Mouse (Mus musculus) urinary bladder, postnatal 10 days (tissue): ENCODE results near the gene Itgb2.

Experiments
- DNase-seq: peaks from one replicate; pipeline ENCODE4 v3.0.0; 2022; ENCODE audit warnings: low spot score

The Itgb2 gene

DNA sequence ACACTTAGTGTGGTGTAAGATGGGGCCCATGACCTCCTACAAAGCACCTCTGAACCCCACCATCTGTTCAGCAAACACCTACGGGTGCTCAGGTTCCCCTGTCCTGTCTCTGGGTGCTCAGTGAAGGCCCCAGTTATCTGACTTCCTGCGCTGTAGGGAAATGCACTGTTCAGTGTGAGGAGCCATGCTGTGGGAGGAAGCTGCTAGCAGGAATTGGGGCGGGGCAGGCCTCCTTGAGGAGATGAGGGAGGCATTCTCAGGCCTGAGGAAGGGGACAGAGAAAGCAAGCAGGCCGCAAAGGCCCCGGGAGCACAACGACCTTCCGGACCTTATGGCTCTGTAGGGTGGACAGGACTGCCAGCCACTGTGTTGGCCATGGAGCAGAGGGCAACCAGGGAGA, 59.1 kb downstream of the Itgb2 start:
- no peak for DNase-seq

DNA sequence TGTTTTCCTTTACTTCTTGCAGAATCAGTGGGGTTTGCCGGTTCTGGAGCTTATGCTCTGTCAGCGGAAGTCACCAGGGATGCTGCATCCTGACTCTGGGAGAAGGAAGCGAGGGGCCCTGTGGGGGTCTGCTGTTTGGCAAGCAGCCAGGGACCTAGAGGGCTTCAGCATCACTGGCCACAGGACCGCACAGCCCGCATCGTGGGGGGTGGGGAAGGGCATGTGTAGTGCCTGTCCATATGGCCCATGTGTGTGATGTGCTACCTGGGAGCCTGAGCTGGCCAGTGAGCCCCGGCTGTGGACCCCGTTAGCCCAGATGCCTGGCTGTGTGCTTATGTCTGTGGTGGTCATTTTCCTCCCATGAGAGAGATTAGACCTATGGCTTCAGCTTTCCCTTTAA, 59.7 kb downstream of the Itgb2 start:
- no peak for DNase-seq

DNA sequence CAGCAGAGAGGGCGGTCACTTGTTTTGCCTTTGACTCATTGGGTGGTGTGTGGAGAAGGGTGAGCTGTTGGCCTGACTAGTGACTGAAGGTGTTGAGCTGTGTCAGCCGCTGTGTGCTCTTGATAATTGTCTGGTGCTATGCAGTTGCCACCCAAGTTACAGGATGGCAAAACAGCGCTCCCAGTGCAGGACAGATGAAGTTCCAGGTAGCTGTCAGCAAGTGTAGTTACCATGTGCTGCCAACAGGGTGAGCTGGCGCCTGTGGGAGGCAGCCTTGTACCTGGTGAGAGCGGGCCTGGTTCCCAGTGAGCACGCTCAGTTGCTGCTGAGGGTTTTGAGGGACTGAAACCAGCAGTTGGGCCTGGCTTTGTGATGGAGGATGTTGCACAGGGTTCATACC, 60.8 kb downstream of the Itgb2 start:
- DNase-seq, result no peak

DNA sequence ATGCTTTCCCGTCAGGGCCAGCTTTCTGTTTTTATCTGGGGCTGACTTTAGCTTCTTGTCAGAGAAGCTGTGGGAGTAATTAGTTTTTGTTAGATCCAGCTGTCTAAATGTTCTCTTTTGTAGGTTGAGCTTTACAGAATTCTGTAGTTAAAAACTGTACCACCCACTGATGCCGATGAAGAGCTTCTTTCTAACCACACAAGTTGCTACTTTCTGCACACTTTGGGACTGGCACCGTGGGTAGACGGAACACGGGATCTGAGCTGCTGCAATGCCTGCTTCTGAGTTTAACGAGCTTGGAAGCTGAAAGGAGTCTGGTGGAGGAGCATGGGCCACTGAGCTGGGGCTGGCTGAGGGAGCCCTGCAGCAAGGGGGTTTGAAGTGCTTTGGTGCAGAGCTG, 61.5 kb downstream of the Itgb2 start:
- no peak for DNase-seq

DNA sequence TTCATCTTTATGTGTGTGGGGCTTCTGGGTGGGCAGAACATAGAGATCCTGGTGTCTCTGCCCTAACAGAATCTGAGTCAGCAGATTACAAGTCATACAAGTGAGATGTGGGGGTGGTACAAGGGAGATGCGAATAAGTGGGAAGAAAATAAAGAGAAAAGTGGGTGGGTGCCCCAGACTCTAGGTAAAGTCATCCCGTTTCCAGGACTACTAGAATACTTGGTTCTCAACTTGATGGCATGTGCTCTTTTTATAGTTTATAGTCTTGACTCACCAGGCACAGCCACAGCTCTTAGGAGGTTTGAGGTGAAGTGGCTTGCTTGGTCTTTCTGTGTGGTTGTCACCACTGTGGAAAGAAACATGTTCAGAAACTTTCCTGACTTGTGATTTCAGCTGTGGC, 66.0 kb downstream of the Itgb2 start:
- no peak for DNase-seq

DNA sequence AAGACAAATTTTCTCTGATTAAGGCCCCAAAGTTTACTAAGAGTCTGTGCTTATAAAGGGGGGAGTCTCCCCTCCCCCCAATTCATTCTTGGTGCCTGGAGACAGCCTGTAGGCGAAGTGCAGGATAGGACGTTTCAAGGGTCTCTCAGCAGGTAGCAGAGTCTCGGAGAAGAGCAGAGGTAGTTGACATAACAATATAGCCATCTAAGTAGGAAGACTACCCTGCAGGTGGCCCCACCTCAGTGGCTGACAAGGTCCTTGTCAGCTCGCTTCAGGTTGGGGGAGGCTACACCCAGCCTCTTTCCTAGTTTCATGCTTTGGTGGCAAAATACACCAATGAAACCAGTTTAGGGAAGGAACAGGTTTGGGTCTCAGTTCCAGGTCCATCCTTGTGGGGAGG, 73.0 kb downstream of the Itgb2 start:
- no peak for DNase-seq

DNA sequence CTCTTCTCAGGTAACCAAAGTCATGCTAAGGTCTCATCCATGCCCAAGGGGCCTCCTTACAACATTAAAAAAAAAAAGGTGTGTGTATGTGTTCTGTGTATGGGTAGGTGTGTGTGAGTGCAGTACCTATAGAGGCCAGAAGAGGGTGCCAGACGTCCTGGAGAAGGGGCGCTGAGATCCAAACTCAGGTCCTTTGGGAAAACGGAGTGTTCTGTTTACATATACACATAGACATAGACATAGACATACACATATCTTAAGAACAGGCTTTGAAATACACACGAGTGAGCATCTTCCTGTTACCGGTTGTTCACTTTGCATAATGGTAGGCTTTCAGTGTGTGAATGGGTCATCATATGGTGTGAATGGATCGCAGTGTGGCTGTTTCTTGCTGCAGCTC, 74.1 kb downstream of the Itgb2 start:
- no peak for DNase-seq

DNA sequence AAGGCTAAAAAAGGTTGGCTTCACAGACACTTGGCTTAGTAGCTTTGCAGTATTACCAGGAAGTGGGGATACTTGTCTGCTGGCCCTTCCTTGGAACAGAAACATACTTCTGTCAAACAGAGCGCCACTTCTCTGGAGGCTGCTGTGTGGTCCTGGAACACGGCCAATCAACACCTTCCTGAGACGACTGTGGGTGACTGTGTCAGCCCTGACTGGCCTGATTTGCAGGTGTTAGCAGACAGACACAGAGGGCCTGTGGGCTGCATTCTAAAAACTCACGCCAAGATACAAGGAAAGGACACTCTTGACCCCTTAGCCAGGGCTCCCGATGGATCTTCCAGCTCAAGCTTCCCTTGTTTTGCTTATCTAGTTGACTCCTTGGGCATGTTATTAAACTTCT, 74.9 kb downstream of the Itgb2 start:
- DNase-seq, result no peak

DNA sequence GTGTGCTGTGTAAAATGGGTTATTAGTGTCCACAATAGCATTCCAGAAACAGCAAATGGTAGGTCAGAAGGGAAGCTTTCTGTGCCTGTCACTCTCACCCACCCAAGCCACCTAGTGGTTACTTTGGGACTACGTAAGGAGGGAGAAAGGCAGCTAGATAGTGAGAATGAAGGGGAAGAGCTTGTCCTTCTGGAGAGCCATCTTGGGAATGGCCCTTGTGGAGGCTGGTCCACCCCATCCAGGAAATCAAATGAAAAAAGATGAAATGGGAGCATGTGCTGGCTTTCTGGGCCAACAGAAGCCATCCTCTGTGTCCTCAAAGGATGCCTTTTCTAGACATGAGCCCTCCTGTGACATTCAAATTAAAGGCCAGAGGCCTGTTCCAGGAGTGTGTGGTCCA, 75.3 kb downstream of the Itgb2 start:
- DNase-seq, result no peak

DNA sequence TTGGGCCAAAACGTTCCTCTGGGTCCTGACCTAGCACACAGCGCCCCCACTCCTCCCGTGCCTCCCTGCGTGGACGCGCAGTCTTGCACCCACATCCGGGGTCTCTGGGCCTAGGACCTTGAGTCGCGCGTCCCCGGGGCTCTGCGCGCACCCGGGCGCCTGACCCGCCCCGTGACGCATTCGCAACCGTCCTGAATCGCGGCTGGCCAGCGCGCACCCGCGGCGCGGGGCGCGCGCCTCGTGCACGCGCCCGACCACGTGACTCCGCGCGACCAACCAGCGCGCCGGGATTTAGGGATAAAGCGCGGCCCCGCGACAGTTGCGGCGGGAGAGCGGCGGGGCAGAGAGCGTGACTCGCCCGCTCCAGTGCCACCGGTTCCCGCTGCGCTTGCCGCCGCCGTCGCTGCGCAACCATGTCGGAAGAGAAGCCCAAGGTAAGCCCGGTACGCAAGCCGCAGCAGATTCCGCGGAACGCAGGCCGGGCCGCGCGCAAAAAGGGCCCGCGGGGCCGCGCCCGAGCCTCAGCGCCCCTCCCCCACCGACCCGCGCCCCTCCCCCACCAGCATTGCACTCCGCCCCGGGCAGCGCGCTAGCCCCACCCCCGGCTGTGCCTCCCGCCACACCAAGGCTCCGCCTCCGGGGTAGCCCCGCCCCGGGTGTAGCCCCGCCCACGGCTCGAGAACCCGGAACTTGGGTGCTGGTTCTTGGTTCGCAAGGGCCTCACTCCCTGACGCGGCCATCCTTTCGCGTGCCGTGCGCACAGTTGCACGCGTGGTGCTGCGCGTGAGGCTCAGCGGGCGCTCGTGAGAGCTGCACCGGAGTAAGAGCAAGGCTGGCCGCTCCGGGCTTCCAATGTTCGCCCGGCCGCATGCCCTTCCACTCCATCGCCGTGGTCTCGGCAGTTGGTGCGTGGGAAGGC, 76.1 kb downstream of the Itgb2 start, which contains the start of the genes Sumo3 and Gm49325:
TSS of gene Sumo3 (plus strand) at position 190 of the 919 bp plus-strand sequence.
TSS of gene Gm49325 (plus strand) at position 290 of the 919 bp plus-strand sequence.
- DNase-seq, result peak; percentile 92

DNA sequence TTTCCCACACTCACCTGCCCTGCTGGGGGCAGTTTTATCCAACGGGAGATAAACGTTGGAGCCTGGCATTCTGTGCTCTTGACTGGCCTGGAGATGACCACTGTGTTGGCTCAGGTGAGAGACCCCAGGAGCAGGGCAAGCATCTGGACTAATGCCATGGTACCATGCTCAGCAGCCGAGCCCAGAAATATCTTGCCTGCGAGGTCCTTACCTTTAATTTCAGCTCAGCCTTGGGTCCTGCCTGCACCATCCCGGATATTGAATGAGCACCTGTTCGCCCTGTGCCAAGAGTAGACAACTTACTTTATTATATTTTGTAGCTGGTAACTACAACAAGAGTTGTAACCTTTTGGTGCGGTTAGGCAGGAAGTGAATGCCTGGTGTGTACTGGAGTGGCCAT, 76.8 kb downstream of the Itgb2 start:
- DNase-seq, result no peak

DNA sequence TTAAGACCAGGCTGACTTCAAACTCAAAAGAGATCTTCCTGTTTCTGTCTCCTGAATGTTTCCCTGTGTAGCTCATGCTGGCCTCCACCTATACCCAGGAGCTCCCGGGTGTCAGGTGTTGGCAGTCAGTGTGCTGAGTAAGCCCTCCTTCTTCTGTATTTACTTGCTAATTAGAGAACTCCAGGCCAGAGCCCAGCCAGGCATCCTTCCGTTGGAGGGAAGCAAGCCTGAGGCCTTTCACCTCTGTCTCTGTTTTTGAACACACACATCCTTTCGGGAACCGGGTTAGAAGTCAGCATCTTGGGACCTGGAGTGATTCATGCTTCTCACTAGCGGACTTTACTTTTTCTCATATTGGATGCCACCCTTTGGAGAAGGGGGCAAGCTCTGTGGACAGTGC, 77.4 kb downstream of the Itgb2 start:
- DNase-seq, result no peak

DNA sequence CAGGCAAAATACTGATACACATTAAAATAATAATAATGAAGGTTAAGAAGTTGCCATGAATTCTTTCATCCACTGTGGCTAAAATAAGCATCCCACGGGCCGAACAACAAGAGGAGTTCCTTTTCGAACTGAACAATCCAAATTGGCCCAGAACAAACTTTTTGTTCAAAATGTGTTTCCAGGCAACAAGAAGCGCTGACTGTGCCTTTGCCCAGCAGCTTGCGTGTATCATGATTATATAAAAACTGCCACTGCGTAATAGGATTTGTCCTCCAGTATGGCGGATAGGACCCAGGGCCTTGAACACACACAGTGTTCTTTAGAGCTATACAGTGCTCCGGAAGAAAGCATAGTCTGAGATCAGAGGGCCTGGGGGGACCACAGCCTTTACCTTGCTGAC, 78.5 kb downstream of the Itgb2 start:
- no peak for DNase-seq

DNA sequence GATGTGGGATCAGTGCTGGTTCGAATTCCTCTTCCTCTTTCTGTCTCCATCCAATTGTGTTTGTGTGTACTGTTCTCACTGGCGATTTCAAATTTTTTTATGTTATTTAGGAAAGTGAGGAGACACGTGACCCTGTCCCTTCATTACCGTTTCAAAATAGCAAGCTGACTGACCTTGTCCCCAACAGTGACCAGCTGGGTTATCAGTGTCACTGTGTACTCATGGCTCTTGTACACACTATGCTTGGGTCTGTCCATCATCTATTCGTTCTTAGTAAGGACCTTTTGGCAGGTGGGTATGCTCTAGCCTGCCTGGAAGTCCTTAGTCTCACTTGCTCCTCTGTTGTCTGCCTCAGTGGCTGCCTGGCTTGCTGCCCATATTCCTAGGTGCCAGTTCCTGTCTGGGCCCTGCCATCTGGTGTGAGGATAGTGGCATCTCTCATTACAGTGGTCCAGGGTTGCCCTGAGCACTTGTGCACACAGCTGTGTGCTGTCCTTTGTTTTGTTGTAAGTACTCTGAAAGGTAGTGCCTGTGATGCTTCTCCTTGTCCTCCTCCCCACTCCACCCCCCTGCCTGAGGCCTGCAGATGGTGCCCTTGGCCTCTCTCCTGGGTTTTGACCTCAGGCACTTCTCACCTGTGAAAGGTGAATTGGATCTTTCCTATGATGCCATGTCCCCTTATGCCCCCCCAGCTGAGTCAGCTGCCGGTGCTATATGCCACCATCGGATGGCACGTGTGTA, 80.3 kb downstream of the Itgb2 start:
- no peak for DNase-seq

DNA sequence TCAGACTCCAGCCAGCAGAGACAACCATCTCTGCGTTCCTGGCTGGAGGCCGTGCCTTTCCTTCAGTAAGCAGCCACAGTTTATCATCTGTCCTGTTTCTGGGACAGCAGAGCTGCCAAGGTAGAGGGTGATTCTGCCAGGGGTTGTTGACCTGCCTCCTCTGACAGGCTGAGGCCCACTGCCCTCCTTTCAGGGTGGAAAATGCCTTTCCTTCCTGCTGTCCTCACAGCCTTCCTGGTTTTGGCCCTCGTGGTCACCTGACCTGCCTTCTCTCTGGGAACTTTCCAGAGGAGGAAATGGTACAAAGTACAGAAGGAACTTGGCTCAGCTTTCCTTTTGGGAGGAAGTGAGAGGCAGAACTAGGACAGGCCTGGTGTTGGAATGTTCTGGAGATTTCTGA, 83.4 kb downstream of the Itgb2 start:
- no peak for DNase-seq
